Mouse (Mus musculus): ENCODE results near the gene Ak1. TPM values are rescaled to one million over a fixed set of nuclear protein-coding genes. Genes with fewer than 3 reads are reported as not detected.
A peak's percentile ranks its signal among the peaks of the same experiment; 100 is the strongest.

Gene Ak1
- total and polyA plus RNA-seq, 3 experiments: 1.4 to 3.9 (median 1.5) TPM

GRCm38 (mm10) chr2:32617109-32617508 is 4.4 kb upstream of the Ak1 start:
- Histone ChIP-seq H3K9ac (ENCODE audit: insufficient read depth, low read depth) (no peak overlapping the region), H3K27me3 (replicated peaks) (no peaks in the 10 kb centered on the region), H3K4me2 (ENCODE audit: insufficient read depth, low read depth, poor library complexity, severe bottlenecking) (no peak overlapping the region), H3K79me2 (replicated peaks; ENCODE audit: control insufficient read depth, extremely low read depth, insufficient read depth, poor library complexity, severe bottlenecking) (no peaks in the 10 kb centered on the region), H3K36me3 (replicated peaks in 1 of 2; ENCODE audit: control insufficient read depth in 1 of 2, insufficient read depth in 1 of 2, low read length in 1 of 2) (peaks cover 44 to 87% of the 10 kb centered on the region in 2 experiments), H3K4me3 (replicated peaks in 1 of 3; ENCODE audit: low read depth in 2 of 3, low read length in 2 of 3, poor library complexity in 1 of 3) (no peak overlapping the region), H3K27ac (ENCODE audit: insufficient read depth, low read depth) (no peak overlapping the region), H3K9me3 (replicated peaks; ENCODE audit: low read length) (peaks cover 7% of the 10 kb centered on the region), H3K4me1 (ENCODE audit: control insufficient read depth in 1 of 2, insufficient read depth in 2 of 2) (peaks cover 0 to 13% of the 10 kb centered on the region in 2 experiments; a peak in 2 of 4 replicates)
- peak; percentile 91 for TF ChIP-seq MAFK (IDR thresholded peaks at IDR 0.05; ENCODE audit: insufficient replicate concordance, low read length)
- no peak for TF ChIP-seq EP300 (IDR thresholded peaks at IDR 0.05; ENCODE audit: low read length)
- DNase-seq (ENCODE audit: extremely low read depth): no peak
- dilution Hi-C loops (cut with MboI; ENCODE audit: extremely low pct_ligation_motif_present, extremely low pct_unique_long_range_greater_than_20kb, low sequenced_read_pairs): no loop called here
- in situ Hi-C loops (cut with MboI; ENCODE audit: low pct_ligation_motif_present, low pct_unique_long_range_greater_than_20kb, low sequenced_read_pairs): no loop called here

GRCm38 (mm10) chr2:32617601-32618000 is 4.0 kb upstream of the Ak1 start:
- no peak overlapping the region for H3K9ac ChIP-seq (ENCODE audit: insufficient read depth, low read depth)
- H3K27me3 ChIP-seq (replicated peaks): no peaks in the 10 kb centered on the region
- in situ Hi-C loops (cut with MboI; ENCODE audit: low pct_ligation_motif_present, low pct_unique_long_range_greater_than_20kb, low sequenced_read_pairs): no loop called here
- no peaks in the 10 kb centered on the region for H3K79me2 ChIP-seq (replicated peaks; ENCODE audit: control insufficient read depth, extremely low read depth, insufficient read depth, poor library complexity, severe bottlenecking)
- peaks cover 44 to 87% of the 10 kb centered on the region in 2 experiments for H3K36me3 ChIP-seq (replicated peaks in 1 of 2; ENCODE audit: control insufficient read depth in 1 of 2, insufficient read depth in 1 of 2, low read length in 1 of 2)
- peaks cover 0 to 13% of the 10 kb centered on the region in 2 experiments; a peak in 2 of 4 replicates for H3K4me1 ChIP-seq (ENCODE audit: control insufficient read depth in 1 of 2, insufficient read depth in 2 of 2)
- no peak overlapping the region for H3K27ac ChIP-seq (ENCODE audit: insufficient read depth, low read depth)
- H3K9me3 ChIP-seq (replicated peaks; ENCODE audit: low read length): peaks cover 7% of the 10 kb centered on the region
- TF ChIP-seq SMC3 (IDR thresholded peaks at IDR 0.05; ENCODE audit: low read depth, low read length) (peak; percentile 26), RAD21 (IDR thresholded peaks at IDR 0.05; ENCODE audit: low read depth, low read length) (peak; percentile 23), CTCF (conservative IDR thresholded peaks at IDR 0.05 in 1 of 2, IDR thresholded peaks at IDR 0.05 in 1 of 2; ENCODE audit: low read depth in 2 of 2, low read length in 2 of 2) (peak; percentile 16 to 60; a peak in 2 of 4 replicates), RCOR1 (conservative IDR thresholded peaks at IDR 0.05; ENCODE audit: low read depth, low read length) (no peak)
- dilution Hi-C loops (cut with MboI; ENCODE audit: extremely low pct_ligation_motif_present, extremely low pct_unique_long_range_greater_than_20kb, low sequenced_read_pairs): no loop called here
- no peak overlapping the region for H3K4me3 ChIP-seq (replicated peaks in 1 of 3; ENCODE audit: low read depth in 2 of 3, low read length in 2 of 3, poor library complexity in 1 of 3)
- DNase-seq (ENCODE audit: extremely low read depth): no peak
- H3K4me2 ChIP-seq (ENCODE audit: insufficient read depth, low read depth, poor library complexity, severe bottlenecking): no peak overlapping the region

GRCm38 (mm10) chr2:32618051-32618450 is 3.5 kb upstream of the Ak1 start:
- no peaks in the 10 kb centered on the region for H3K79me2 ChIP-seq (replicated peaks; ENCODE audit: control insufficient read depth, extremely low read depth, insufficient read depth, poor library complexity, severe bottlenecking)
- dilution Hi-C loops (cut with MboI; ENCODE audit: extremely low pct_ligation_motif_present, extremely low pct_unique_long_range_greater_than_20kb, low sequenced_read_pairs) (no loop called here), in situ Hi-C loops (cut with MboI; ENCODE audit: low pct_ligation_motif_present, low pct_unique_long_range_greater_than_20kb, low sequenced_read_pairs) (no loop called here)
- peaks cover 0 to 13% of the 10 kb centered on the region in 2 experiments; a peak in 2 of 4 replicates for H3K4me1 ChIP-seq (ENCODE audit: control insufficient read depth in 1 of 2, insufficient read depth in 2 of 2)
- peaks cover 7% of the 10 kb centered on the region for H3K9me3 ChIP-seq (replicated peaks; ENCODE audit: low read length)
- H3K27ac ChIP-seq (ENCODE audit: insufficient read depth, low read depth): no peak overlapping the region
- no peak overlapping the region for H3K4me3 ChIP-seq (replicated peaks in 1 of 3; ENCODE audit: low read depth in 2 of 3, low read length in 2 of 3, poor library complexity in 1 of 3)
- TF ChIP-seq NRF1 (IDR thresholded peaks at IDR 0.05; ENCODE audit: low read depth, low read length) (no peak), CHD2 (IDR thresholded peaks at IDR 0.05; ENCODE audit: low read length) (no peak), BHLHE40 (IDR thresholded peaks at IDR 0.05; ENCODE audit: low read depth, low read length) (no peak), MAZ (IDR thresholded peaks at IDR 0.05; ENCODE audit: low read depth, low read length) (no peak), MEF2A (IDR thresholded peaks at IDR 0.05; ENCODE audit: borderline replicate concordance, low read depth, low read length) (no peak), JUND (conservative IDR thresholded peaks at IDR 0.05; ENCODE audit: low read depth, low read length) (no peak), CTCF (conservative IDR thresholded peaks at IDR 0.05 in 1 of 2, IDR thresholded peaks at IDR 0.05 in 1 of 2; ENCODE audit: low read depth in 2 of 2, low read length in 2 of 2) (no peak), ETS1 (conservative IDR thresholded peaks at IDR 0.05; ENCODE audit: low read depth, low read length) (no peak), POLR2A (IDR thresholded peaks at IDR 0.05; ENCODE audit: low read depth, low read length) (no peak), ZNF384 (IDR thresholded peaks at IDR 0.05; ENCODE audit: low read depth, low read length) (no peak), RAD21 (IDR thresholded peaks at IDR 0.05; ENCODE audit: low read depth, low read length) (no peak), POLR2AphosphoS2 (IDR thresholded peaks at IDR 0.05; ENCODE audit: low read depth, low read length) (no peak), IRF4 (IDR thresholded peaks at IDR 0.05; ENCODE audit: low read depth, low read length) (no peak)
- H3K4me2 ChIP-seq (ENCODE audit: insufficient read depth, low read depth, poor library complexity, severe bottlenecking): no peak overlapping the region
- no peak for DNase-seq (ENCODE audit: extremely low read depth)
- no peaks in the 10 kb centered on the region for H3K27me3 ChIP-seq (replicated peaks)
- no peak overlapping the region for H3K9ac ChIP-seq (ENCODE audit: insufficient read depth, low read depth)
- peaks cover 42 to 87% of the 10 kb centered on the region in 2 experiments for H3K36me3 ChIP-seq (replicated peaks in 1 of 2; ENCODE audit: control insufficient read depth in 1 of 2, insufficient read depth in 1 of 2, low read length in 1 of 2)

All from CH12.LX (cell line).